Mouse (Mus musculus) lung, postnatal 14 days (tissue): ENCODE results near the gene Dffa.
"Not testable (repeated sequence)": the region's sequence is repeated elsewhere in the genome, so short reads cannot be mapped to it uniquely, and the experiment has no call there.

Source experiments
- DNase-seq: peaks from one replicate; pipeline ENCODE4 v3.0.0; 2021

Gene Dffa

DNA sequence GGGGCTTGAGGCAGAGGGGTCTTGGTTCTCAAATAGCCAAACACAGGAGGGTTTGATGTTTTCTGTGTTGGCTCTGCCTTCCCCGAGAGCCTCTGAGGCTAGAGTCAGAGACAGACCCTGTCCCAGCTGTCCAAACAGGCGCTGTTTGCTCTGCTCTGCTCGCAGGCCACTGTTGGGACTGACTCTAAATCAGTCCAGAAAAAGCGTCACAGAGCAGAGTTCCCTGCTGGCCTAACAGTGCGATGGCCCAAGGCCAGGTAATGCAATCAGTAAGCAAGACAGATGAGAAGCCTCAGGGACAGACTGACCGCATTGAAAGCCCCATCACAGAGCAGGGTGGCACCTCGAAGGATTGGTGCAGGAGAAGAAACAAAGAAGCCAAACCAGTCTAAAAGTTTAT, 45.7 kb downstream of the Dffa start:
- DNase-seq = no peak

DNA sequence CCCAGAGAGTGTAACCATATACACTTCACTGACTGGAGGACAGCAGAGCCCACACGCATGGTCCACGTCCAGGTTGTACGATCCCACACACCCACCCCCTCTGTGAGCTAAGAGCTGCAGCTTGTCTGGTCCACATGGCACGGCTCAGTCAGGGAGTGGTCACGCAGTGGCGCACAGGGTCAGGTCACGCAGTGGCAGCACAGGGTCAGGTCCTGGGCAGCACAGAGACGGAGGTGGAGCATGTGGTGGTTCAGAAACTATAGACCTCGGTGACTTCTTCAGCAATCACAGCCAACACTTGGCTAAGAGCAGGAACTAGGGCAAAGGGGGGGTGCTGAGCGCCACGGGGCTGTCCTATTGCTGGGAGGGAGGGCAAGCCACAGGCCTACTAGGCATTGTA, 46.3 kb downstream of the Dffa start:
- DNase-seq = no peak

DNA sequence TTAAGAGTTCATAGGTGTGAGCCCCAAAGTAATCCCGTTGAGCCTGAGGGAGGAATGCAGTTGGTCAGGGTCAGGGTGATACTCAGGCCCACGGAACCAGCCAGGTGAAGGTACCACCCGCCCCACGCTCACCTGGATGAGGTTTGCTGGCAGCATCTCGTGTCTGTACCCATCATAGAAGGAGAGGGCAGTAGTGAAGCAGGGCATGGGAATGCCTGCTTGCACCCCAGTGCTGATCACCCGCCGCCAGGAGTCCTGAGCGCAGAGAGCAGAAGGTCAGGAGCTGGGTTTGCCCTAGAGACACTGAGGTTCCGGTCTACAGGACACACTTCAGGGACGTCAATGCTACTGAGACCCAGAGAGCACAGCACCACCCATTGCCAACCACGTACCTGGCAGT, 46.8 kb downstream of the Dffa start:
- DNase-seq = no peak

DNA sequence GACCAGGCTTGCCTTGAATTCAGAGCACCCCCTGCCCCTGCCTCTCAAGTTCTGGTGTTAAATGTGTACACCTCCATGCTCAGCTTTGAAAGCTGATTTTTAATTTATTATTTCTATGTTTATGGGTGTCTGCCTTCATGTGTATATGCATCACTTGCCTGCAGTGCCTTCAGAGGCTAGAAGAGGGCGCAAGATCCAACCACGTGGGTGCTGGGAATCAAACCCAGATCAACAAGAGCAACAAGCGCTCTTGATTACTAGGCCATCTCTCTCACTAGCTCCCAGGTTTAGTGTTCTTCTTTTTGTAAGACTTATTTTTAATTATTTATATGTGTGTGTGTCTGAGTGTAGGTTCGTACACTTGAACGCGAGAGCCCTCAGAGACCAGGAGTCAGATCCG, 50.9 kb downstream of the Dffa start:
- no peak for DNase-seq

DNA sequence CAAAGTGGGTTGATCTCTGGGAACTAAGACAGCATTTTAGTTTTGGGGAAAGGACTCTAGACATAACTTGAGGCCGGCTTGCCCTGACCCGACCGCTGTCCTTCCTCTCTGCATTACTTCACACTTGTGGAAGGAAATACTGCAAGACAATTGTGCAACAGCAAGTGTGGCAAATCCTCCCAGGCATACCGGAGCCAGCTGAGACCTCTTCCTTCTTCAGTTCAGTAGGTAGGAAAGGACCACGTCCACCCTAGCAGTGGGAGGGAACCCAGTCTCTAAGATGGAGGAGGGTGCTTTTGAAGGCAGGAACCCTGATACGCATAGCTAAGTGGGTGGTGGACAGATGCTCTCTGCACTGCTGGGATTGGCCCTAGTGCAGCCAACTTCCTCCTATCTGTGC, 51.8 kb downstream of the Dffa start:
- DNase-seq = no peak

DNA sequence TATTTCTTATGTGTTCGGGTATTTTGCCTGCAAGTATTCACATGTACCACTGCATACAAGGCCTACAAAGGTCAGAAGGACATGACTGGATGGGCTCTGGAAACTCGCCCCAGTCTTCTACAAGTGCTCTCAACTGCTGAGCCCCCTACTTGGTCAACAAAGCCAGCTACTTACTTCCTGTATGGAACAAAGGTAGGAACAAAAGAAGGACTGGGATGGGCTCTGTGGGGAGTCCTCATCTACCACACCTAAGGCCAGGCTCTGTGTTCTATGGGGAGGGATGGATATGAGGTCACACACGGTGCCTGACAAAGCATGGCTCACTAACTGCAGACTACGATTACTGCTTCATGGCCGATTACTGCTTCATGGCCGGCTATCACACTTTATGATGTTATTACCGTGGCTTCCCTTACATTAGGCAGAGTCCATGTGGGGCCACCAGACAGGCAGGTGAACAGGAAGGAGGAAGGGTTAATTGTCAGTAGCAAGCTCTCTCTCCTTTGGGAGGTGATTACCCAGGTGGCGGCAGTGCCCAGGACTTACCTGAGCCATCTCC, 53.5 kb downstream of the Dffa start:
- no peak for DNase-seq

DNA sequence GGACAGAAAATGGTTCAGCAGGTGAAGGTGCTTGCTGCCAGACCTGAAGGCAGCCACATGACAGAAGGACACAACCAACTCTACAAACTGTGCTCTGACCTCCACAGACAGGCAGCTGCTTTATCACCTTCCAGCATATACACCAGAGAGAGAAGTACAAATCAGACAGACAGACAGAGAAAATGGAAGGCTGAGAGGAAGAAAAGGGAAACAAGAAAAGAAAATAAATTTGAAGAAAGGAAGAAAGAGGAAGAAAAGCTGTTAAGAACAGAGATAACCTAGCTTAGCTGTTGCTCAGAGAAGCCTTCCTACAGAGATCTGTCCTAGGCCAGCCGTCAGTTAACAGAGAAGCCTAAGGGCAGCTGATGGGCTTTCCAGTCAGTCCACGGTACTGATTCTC, 55.3 kb downstream of the Dffa start:
- DNase-seq = no peak

DNA sequence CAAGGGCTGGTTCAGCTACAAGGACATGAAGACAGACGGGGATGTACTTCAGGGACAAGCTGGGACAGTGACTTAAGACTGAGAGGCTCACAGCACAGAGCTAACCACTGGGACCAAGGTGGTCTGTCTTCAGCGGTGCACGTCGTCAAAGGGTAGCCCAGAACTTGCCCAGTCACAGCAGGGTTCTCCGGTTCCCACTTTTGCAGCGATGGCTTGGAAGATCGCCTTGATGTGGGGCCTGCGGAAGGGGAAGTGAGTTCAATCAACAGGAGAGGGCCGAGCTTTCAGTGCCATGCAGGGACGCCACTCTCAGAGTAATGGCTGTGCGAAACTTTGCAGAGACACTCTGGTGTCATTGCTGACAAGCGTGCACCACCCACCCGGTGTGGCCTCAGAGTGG, 55.9 kb downstream of the Dffa start:
- DNase-seq = no peak

DNA sequence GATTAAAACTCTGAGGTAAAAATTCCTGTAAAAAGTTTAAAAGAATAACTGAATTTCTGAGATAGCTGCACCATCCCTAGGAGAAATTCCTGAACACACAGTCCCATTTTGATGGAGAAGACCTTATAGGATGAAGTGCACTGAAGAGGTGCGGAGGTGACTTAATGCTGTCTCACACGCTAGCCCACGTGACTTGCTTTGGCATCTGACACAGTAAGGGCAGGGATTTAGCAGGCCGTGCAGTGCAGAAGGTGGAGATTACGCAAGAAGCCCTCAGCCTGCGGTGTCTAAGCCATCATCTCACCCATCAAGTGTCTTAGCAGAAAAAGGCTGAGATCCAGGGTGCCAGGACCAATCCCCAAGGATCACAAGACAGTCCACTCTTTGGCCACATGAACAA, 57.2 kb downstream of the Dffa start:
- no peak for DNase-seq

DNA sequence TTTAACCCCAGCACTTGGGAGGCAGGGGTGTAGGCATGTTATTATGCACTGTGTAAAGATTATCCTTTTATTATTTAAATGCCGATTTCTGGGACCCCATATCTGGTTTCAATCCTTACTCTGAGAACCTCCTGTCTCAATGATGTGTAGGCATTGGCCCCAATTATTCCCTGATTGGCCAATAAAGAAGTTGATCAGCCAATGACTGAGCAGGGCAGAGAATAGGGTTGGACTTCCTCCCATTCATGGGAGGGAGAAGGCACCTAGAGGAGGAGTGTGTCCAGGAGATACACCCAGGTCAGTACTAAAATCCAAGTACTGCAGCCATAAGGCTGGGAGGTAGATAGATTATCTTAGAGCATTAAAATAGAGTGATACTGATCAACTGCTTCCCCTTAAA, 59.2 kb downstream of the Dffa start:
- no peak for DNase-seq

DNA sequence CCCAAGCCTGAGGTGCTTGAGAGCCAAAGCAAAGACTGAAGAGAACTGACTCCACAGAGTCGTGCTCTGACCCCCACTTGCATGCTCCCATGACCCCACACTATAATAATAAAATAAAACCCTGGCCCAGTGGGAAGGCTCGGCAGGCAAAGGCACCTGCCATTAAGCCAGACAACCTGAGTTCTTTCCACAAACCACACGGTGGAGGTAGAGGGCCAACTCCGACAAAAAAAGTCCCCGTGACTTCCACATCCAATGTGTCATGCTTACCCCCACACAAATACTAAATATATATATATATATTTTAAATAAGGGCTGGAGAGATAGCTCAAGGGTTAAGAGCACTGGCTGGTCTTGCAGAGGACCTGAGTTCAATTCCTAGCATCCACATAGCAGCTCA, 60.2 kb downstream of the Dffa start:
- DNase-seq = no peak

DNA sequence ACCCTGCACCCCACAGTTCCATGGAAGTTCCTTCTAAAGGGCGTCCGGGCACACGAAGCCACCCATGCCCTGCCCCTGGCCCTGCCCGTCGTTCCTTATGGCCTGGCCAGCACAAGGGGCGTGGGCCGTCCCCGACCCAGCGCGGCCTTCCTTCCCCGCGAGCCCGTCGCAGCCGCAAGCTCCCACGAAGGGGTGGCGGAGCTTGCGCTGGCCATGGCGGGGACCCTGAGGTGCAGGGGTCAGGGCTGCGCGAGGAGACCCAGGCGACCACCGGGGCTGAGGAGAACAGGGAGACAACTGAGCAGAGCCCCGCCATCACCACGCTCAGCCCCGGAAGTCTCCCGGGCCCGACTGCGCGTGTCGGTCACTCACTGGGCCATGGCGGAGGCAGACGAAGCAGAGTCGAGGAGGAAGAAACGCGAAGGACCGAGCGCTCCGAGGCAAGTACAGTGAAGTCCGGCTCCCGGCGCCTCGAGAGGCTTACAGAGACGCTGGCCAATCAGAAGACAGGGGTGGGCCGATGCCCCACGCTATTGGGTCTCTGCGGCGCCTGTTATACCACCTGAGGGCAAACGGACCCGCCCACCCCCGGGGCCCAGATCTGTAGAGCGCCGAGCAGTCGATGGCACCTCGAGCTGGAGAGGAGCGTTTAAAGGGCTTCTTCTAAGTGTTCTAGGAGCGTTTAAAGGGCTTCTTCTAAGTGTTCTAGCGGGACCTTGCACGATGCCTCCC, 62.4 kb downstream of the Dffa start, which contains the start of gene Pgd:
Pgd (minus strand) TSS at position 557 of the 732 bp plus-strand sequence.
- peak; percentile 97 for DNase-seq

DNA sequence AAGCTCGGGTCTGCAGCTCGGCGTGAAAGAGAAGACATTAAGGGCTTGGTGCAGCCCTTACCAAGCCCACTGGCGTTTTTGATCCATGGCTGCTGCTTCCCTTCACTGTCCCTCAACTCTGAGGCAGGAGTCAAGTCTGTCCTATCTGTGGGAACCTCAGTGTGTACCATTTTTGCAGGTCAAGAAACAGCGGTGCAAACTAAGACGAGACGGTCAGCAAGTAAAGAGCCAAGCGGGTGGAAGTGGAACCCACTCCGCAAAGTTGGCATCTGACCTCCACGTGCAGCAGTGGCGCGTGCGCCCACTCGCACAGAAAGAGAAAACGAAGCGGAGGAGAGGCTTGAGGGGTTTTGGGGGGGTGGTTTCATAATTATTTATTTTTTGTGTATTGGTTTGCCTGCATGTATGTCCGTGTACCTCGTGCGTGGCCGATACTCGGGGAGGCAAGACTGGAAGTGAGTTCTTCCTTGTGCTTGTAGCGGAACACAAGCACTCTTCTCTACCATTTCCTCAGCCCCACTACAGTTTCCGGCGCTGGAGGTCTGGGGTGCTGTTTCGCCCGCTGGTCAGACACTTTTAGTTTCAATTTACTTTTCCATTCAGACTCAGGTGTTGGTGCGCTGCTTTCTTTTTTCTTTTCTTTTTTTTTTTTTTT, 63.1 kb downstream of the Dffa start:
- DNase-seq = peak; percentile 47

DNA sequence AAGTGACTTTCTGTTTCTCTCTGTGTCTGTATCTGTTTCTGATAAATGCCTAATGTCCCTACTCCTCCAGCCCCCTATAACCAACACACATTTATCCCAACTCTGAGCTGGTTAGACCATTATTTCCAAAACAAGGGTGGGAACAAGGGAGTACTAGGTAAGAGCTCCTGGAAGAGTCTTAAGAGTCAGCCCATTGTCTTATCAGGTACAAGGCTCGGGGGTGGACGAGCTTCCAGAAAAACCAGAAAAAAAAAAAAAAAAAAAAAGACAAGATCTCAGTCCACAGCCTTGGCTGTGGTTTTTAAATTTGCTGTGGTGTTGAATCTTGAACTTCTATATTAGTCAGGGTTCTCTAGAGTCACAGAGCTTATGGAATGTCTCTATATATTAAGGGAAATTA, 64.1 kb downstream of the Dffa start:
- DNase-seq = no peak

DNA sequence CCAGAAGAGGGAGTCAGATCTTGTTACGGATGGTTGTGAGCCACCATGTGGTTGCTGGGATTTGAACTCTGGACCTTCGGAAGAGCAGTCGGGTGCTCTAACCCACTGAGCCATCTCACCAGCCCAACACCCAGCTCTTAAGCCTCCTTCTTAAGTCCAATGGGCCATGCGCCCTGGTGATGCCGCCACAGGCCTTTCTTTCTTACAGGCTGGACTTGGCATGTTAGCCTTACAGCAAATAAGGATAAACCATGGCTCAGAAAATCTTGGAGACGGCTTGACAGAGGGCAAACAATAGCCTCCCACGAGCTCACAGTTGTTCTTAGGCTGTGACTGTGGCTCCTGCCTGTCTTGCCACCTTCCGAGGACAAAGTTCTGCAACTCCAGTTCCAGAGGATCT, 66.0 kb downstream of the Dffa start:
- DNase-seq = not testable (repeated sequence)
